Comparison of ENCODE assay signal across 10 mouse cellular contexts in genomic region chr17:8160969-8161368, GRCm38 (mm10). TPM values are rescaled to one million over a fixed set of nuclear protein-coding genes. Genes with fewer than 3 reads are reported as not detected.
DNase-seq lines count a peak whose midpoint lies in the region; ATAC-seq lines count a peak whose summit lies in the region.
"Not testable (repeated sequence)": the region's sequence is repeated elsewhere in the genome, so short reads cannot be mapped to it uniquely, and the experiment has no call there.
"Had no signal": no experiment of that assay in that cellular context is flagged by ENCODE, and none has a peak within 500 bp of the region (broad histone marks: within the 10 kb centered on the region; RNA-seq: fewer than 3 reads in every experiment).

No protein-coding gene starts in this region.

- intact Hi-C loops in heart, postnatal 14 days (cut with DNase I), result not testable (repeated sequence)

- not testable (repeated sequence) for H3K9me3 ChIP-seq in limb, embryonic 11.5 days (ENCODE audit: control insufficient read depth, low read length)

- DNase-seq in 416B (ENCODE audit: low read depth), result peak; percentile 24
- DNase-seq in adrenal gland, postnatal 10 days, result peak; percentile 32
- peak; percentile 43 to 52 for DNase-seq in cerebellum, postnatal 36 days
- DNase-seq in heart, postnatal 14 days, result peak; percentile 36 to 52
- peak; percentile 57 to 74 for DNase-seq in kidney, postnatal 25 days
- DNase-seq in limb, embryonic 11.5 days (ENCODE audit: low spot score), result peak; percentile 36
- peak; percentile 64 for DNase-seq in naive thymus-derived CD4-positive, alpha-beta T cell, adult 2 months (ENCODE audit: low read depth)
- DNase-seq in thymus, postnatal 0 days (ENCODE audit: low spot score), result peak; percentile 40

- not testable (repeated sequence) for H3K9ac ChIP-seq in limb, embryonic 11.5 days (ENCODE audit: low read length)

- not testable (repeated sequence) for H3K27ac ChIP-seq in limb, embryonic 11.5 days (replicated peaks; ENCODE audit: low read depth, low read length)

- H3K36me3 ChIP-seq in limb, embryonic 11.5 days (ENCODE audit: control insufficient read depth, insufficient read depth, low read length), result not testable (repeated sequence)

- H3K4me1 ChIP-seq in limb, embryonic 11.5 days (ENCODE audit: control insufficient read depth, insufficient read depth, low read length), result not testable (repeated sequence)

- WGBS in limb, embryonic 11.5 days, result 30% methylated on average over 2 of the region's 3 CpGs

- ATAC-seq in limb, embryonic 11.5 days (ENCODE audit: insufficient number of reproducible peaks, low FRiP score, low TSS enrichment, low read depth), result not testable (repeated sequence)

- not testable (repeated sequence) for H3K4me3 ChIP-seq in limb, embryonic 11.5 days (ENCODE audit: low read depth, low read length)

- H3K27me3 ChIP-seq in limb, embryonic 11.5 days (ENCODE audit: control insufficient read depth, insufficient read depth, low read length), result not testable (repeated sequence)

- H3K4me2 ChIP-seq in limb, embryonic 11.5 days (ENCODE audit: low read depth, severe bottlenecking), result not testable (repeated sequence)

RNA-seq across cellular contexts. Expression of gene Fgfr1op, which starts 4.3 kb away (rescaled TPM):
- 10 to 100 TPM; 14.2 to 22.8 TPM for total RNA-seq in adrenal gland, postnatal 10 days (2021)
- 10 to 100 TPM; 12.9 to 14.5 TPM for total RNA-seq in heart, postnatal 14 days (2021)
- polyA plus RNA-seq in limb, embryonic 11.5 days (2014; fragmentation: Nextera tagmentation; extraction: Ambion mirVana), result 59.2 and 64.0 TPM in 2 replicates
- 43.1 and 47.5 TPM in 2 replicates for polyA plus RNA-seq in thymus, postnatal 0 days (2015; fragmentation: Nextera tagmentation; extraction: Ambion mirVana)

RNA-seq across cellular contexts. Expression of gene Rnaset2a, which starts 13.1 kb away (rescaled TPM):
- 10 to 100 TPM; 41.7 to 42.4 TPM for total RNA-seq in adrenal gland, postnatal 10 days (2021)
- 10 to 100 TPM; 23.6 to 27.0 TPM for total RNA-seq in heart, postnatal 14 days (2021)
- 20.4 and 21.2 TPM in 2 replicates for polyA plus RNA-seq in limb, embryonic 11.5 days (2014; fragmentation: Nextera tagmentation; extraction: Ambion mirVana)
- polyA plus RNA-seq in thymus, postnatal 0 days (2015; fragmentation: Nextera tagmentation; extraction: Ambion mirVana), result 65.4 and 67.5 TPM in 2 replicates

RNA-seq across cellular contexts. Expression of gene Gm49673, which starts 13.4 kb away (rescaled TPM):
- total RNA-seq in adrenal gland, postnatal 10 days (2021), result under 1 TPM in 1 of 2 experiments, not detected in 1; 0.39 TPM
- under 1 TPM in 1 of 2 experiments, not detected in 1; 0.10 TPM for total RNA-seq in heart, postnatal 14 days (2021)
- polyA plus RNA-seq in limb, embryonic 11.5 days (2014; fragmentation: Nextera tagmentation; extraction: Ambion mirVana), result 0.35 TPM in 1 of 2 replicates, not detected in the other
- polyA plus RNA-seq in thymus, postnatal 0 days (2015; fragmentation: Nextera tagmentation; extraction: Ambion mirVana), result 0.52 and 1.1 TPM in 2 replicates
- total RNA-seq: megakaryocyte, adult 5-6 weeks had no signal
- polyA plus RNA-seq: hindbrain, embryonic 12.5 days had no signal
